Mouse (Mus musculus) layer of hippocampus, adult 11-12 months (tissue): ENCODE measurements at regions not wholly inside any gene's neighbourhood (a gene's known extent, or its start where the extent isn't known, plus 50 kb on each side); places are given as distances from the start of the nearest gene placed in this dataset.

Source experiments
- DNase-seq: peaks from one replicate; pipeline ENCODE4 v3.0.0; 2022; ENCODE audit warnings: low spot score

GRCm38 (mm10) chr7:69398299-69398698 is 649.3 kb upstream of the Arrdc4 start:
- no peak for DNase-seq

- DNase-seq: peak; percentile 2
These were observed 647.8 kb upstream of the Arrdc4 start for GRCm38 (mm10) chr7:69396868-69397267.
